Mouse (Mus musculus) erythroblast, embryonic 14.5 days (primary cell): ENCODE measurements around the gene Adamts13.

ENCODE experiments used
- GATA1 ChIP-seq: IDR thresholded peaks from 2 replicates; pipeline ENCODE4 v1.6.1; 2012; ENCODE audit warnings: low read length, inconsistent platforms, mixed read lengths
- TAL1 ChIP-seq: IDR thresholded peaks from 3 replicates; pipeline ENCODE4 v1.6.1; 2012; ENCODE audit warnings: low read length, inconsistent platforms, mixed read lengths

DNA sequence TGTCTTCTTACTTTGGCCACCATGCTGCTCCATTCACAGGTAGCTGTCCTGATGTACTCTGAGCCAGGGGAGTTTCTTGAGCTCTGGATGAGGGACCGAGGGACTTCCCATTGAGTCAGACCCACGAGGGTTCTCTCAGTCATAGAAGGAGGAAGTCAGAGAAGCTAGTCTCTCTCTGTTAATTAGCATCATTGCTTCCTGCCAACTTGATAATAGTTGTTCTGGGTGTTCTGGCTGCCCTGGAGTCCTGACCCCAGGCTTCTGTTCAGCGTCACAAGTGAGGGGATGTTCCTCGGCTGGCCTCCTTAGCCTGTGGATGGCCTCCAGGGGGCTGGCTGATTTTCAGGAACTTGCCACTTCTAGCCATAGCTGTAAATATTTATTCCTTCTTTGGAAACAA is 744 bp downstream of the Adamts13 start:
- no peak for TF ChIP-seq GATA1
- TF ChIP-seq TAL1, result no peak
